Mouse (Mus musculus): ENCODE measurements around the gene Sptbn2.

- TF ChIP-seq CTCF (IDR thresholded peaks at IDR 0.05; ENCODE audit: low read depth, low read length) (no peak), POLR2AphosphoS5 (IDR thresholded peaks at IDR 0.05; ENCODE audit: insufficient replicate concordance, low read depth, low read length) (no peak), GATA2 (IDR thresholded peaks at IDR 0.05; ENCODE audit: borderline replicate concordance, low read depth, low read length) (no peak)
These were observed 7.7 kb downstream of the Sptbn2 start for GRCm38 (mm10) chr19:4718716-4719115.

Measured in G1E (cell line).